Mouse (Mus musculus) adrenal gland, adult 8-10 months (tissue): ENCODE data around the gene Ccdc117. TPM values are rescaled to one million over a fixed set of nuclear protein-coding genes. Genes with fewer than 3 reads are reported as not detected.
"Not testable (repeated sequence)": the region's sequence is repeated elsewhere in the genome, so short reads cannot be mapped to it uniquely, and the experiment has no call there.

Source experiments
- DNase-seq: peaks from one replicate; pipeline ENCODE4 v3.0.0; 2022
- total RNA-seq, 4 experiments: library from RNA; stranded (reverse); gene quantifications; 2 replicates each; pipeline ENCODE4 v1.2.4; 2022

Gene Ccdc117
- total RNA-seq, 4 experiments from 2014 or later, result 23.8 to 34.9 (median 28.8) TPM

DNA sequence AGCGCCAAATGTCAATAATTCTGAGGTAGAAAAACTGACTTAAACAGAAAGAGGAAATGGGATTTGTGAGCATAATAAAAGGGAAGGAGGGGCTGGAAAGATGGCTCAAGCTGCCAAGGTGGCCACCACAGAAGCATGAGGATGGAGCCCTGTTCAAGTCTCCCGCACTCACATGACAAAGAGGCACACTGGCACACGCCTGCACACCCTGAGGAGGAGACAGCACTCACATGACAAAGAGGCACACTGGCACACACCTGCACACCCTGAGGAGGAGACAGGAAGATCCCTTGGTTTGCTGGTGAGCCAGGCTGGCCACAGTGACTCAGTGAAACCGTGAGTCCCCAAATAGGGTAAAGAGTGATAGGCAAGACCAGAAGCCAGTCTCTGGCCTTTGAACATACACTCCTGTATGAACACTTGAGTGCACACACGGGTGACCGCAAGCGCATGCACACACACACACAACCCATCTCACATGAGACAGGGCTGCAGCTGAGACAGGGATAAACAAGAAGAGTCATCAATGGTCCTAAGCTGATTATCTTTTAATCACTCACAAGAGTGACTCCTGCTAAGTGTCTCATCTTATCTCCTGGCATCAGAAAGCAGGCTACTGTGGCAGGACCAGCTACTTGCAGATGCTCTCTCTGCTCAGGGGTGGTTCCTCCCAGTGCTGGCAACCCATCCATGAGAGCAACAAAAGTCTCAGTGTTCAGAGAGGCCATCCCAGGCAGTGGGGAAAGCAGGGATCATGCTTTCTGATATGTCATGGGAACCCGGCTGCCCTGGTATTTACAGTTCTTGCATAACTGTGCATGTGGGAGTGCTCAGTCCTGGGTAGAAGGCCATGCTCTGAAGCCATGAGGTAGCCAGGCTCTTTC lies 32.5 kb downstream of the Ccdc117 start:
- DNase-seq, result no peak

GRCm38 (mm10) chr11:5505856-5506575 lies 36.0 kb downstream of the Ccdc117 start:
- peak; percentile 48 for DNase-seq

GRCm38 (mm10) chr11:5502351-5503051 lies 39.5 kb downstream of the Ccdc117 start:
- DNase-seq, result peak; percentile 54

DNA sequence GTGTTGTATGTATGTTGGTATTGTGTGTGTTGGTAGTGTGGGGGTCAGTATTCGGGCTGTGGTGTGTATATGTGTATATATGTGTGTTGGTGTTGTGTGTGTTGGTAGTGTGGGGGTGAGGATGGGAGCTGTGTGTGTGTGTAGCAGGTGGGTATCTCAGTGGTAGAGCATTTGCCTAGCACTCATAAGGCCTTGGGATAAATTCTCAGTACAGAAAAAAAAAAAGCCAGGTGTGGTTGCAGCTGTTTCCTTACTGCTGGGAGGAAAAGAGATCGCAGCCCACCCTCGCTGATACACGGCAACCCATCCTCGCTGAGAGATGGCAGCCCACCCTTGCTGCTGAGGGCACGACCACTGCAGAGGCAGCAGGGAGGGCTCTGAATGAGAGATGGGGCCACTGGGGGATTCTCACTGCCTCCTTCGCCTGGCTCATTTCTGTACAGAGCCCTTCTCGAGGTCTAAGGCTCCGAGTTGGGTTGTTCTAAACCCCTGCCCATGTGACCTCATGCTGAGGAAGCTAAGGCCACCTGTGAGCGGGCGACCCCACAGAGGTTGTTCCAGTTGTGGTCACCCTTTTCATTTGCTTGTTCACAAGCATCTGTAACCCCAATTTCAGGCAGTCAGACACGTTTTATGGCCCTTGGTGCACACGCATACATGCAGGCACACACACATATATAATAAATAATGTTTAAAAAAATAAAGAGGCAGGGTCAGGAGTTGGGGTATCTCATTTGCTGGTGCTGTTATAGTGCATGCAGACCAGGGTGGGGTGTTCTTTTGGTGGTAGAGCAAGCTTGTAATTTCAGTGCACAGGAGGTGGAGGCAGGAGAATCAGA lies 40.9 kb downstream of the Ccdc117 start:
- DNase-seq, result no peak

- DNase-seq, result no peak
Observed at GRCm38 (mm10) chr11:5499961-5500644, 41.9 kb downstream of the Ccdc117 start.

DNA sequence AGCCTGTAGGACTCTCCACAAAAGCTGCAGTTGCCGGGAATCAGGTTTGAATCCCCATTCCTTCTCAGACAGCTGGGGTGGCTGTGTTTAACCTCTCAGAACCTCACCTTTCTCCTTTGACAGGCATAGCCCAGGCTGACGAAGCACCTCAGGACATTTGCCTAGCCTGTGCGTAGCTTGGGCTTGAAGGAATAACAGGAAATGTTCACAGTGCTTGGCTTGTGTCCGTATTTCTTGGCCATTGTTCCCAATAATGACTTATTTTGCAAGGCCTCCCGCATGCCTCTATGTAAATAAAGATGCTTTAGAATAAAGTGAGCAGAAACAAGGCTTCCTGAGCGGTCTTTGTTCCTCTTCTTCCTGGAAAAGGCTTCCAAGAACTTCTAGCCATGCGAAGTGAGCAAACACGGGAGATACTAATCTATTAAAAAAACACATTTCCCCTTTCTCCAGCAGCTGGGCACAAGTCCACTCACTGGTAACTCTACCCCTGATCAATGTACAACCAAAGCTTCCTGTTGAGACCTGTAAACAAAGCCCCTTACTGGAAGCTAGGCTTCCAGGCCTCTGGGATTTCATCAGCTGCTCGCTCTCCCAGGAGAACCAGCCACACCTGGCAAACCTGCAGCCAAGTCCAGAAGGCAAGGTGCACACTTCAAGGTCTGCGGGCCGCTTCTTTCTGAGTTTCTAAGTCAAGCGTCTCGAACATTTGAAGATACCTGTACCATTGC lies 42.9 kb downstream of the Ccdc117 start:
- DNase-seq, result no peak

DNA sequence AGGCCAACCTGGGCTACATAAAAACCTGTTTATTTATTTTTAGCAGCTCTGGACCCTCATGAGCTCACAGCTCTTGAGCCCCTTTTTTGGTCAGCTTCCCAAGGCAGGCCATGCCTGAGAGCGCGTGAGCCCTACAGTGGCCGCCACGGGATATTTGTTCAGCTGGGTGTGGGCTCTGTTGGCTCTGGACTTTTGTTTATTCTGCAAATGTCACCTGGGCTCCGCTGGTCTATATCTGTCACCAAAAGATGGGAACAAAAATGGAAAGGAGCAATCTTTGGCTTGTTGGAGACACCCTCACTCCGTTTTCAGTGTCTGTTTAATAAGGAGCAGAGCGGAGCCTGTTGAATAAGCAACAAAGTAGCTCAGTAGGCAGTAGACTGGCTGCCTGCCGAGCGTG lies 43.6 kb downstream of the Ccdc117 start:
- no peak for DNase-seq

GRCm38 (mm10) chr11:5496559-5497248 lies 45.3 kb downstream of the Ccdc117 start:
- no peak for DNase-seq

DNA sequence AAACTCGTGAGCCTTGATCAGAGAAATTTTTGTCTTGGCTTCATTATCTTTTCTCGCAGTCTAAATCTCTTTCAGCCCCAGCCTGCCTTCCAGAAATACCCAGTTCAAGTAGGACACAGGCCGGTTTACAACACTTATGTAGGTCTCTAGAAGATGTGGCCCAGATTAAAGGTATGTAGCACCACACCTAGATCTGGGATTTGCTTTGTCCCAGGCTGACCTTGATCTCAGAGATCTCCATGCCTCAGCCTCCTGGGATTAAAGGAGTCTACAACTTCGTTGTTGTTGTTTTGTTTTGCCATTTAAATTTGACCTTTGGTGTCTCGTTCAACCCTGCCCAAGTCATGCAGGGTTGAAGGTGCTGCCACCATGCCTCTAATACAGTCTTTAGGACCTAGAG lies 46.1 kb downstream of the Ccdc117 start:
- DNase-seq, result no peak

GRCm38 (mm10) chr11:5495286-5495832 lies 46.6 kb downstream of the Ccdc117 start:
- no peak for DNase-seq

GRCm38 (mm10) chr11:5493869-5494268 lies 48.1 kb downstream of the Ccdc117 start:
- DNase-seq, result no peak

GRCm38 (mm10) chr11:5491912-5492311 lies 50.1 kb downstream of the Ccdc117 start:
- no peak for DNase-seq

GRCm38 (mm10) chr11:5490989-5491656 lies 50.9 kb downstream of the Ccdc117 start:
- peak; percentile 42 for DNase-seq

DNA sequence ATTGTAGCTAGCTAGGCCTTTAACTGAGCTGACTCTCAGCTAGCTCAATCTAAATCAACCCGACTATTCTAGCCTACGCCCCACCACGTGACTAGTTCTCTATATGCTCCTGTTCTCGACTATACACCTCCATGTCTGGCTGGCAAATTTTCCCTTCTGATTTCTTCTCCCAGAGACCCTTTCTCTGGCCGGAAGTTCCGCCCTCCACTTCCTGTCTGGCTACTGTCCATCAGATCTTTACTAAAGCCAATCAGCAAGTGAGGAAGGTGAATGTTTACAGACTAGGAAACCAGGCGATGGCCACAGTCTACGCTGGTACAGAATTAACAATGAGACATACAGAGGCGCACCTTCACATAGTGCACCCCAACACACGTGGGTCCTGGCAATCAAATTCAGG lies 52.6 kb downstream of the Ccdc117 start:
- not testable (repeated sequence) for DNase-seq

GRCm38 (mm10) chr11:5485193-5486011 lies 56.6 kb downstream of the Ccdc117 start:
- peak; percentile 77 for DNase-seq

GRCm38 (mm10) chr11:5482581-5482980 lies 59.4 kb downstream of the Ccdc117 start:
- DNase-seq, result no peak
